Mouse (Mus musculus) heart, embryonic 10.5 days (tissue): ENCODE results near the gene Gprin1. TPM values are rescaled to one million over a fixed set of nuclear protein-coding genes. Genes with fewer than 3 reads are reported as not detected.
A peak's percentile ranks its signal among the peaks of the same experiment; 100 is the strongest.

Experiments used
- DNase-seq: peaks from one replicate; pipeline ENCODE4 v3.0.0-alpha.2; 2017; ENCODE audit warnings: low spot score
- H3K27ac ChIP-seq: fragments of 300-500 bp; sonication (generic); 2 replicates; pipeline ENCODE4 v1.5.1; 2016; ENCODE audit warnings: mild to moderate bottlenecking
- H3K27me3 ChIP-seq: fragments of 300-500 bp; sonication (generic); 2 replicates; pipeline ENCODE4 v1.6.1; 2016; ENCODE audit warnings: mild to moderate bottlenecking; ENCODE audit not compliant: poor library complexity, insufficient read depth, severe bottlenecking
- H3K36me3 ChIP-seq: fragments of 300-500 bp; sonication (generic); 2 replicates; pipeline ENCODE4 v1.6.1; 2016; ENCODE audit warnings: mild to moderate bottlenecking, moderate library complexity
- H3K4me1 ChIP-seq: fragments of 300-500 bp; sonication (generic); 2 replicates; pipeline ENCODE4 v1.6.1; 2016; ENCODE audit warnings: mild to moderate bottlenecking
- H3K4me3 ChIP-seq: fragments of 300-500 bp; sonication (generic); 2 replicates; pipeline ENCODE4 v1.5.1; 2016; ENCODE audit warnings: mild to moderate bottlenecking, moderate library complexity
- H3K9me3 ChIP-seq: fragments of 300-500 bp; sonication (generic); 2 replicates; pipeline ENCODE4 v1.6.1; 2016; ENCODE audit warnings: mild to moderate bottlenecking, moderate library complexity
- WGBS: fragments of 180-500 bp; shearing (Covaris S2); methylation state at CpG from one replicate; pipeline ENCODE4 v1.1.7; 2016; 5-methylcytosine and 5-hydroxymethylcytosine counted together
- polyA plus RNA-seq: library from polyadenylated mRNA; unstranded; fragments of >200 nt; fragmentation: Nextera tagmentation; extraction: Ambion mirVana; gene quantifications from 2 replicates; pipeline ENCODE4 v1.2.1, GENCODE M21; 2016

Gene Gprin1
- polyA plus RNA-seq, 1 experiment from 2014 or later = 0.03 TPM

DNA sequence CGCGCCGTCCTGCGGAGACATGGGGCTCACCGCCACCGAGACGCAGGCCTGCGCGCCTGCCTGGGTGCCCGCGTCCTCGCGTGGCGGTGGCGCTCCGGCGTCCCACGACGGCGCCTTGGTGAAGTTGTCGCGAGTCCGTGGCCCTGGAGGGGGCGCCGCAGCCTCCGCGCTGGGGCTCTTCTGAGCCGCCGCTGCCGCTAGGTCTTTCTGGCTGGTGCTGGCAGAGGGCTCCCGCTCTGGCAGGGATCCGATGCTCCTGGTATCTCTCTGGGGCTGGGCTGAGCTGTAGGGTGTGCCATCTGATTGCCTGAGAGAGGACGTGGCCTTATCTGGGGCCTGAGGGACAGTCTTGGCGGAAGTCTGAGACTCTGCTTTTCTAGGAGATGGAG lies 11.5 kb downstream of the Gprin1 start:
- H3K4me3 ChIP-seq = peak overlapping the region; percentile 61
- DNase-seq = no peak
- 1% methylated on average over 34 of the region's 34 CpGs for WGBS

DNA sequence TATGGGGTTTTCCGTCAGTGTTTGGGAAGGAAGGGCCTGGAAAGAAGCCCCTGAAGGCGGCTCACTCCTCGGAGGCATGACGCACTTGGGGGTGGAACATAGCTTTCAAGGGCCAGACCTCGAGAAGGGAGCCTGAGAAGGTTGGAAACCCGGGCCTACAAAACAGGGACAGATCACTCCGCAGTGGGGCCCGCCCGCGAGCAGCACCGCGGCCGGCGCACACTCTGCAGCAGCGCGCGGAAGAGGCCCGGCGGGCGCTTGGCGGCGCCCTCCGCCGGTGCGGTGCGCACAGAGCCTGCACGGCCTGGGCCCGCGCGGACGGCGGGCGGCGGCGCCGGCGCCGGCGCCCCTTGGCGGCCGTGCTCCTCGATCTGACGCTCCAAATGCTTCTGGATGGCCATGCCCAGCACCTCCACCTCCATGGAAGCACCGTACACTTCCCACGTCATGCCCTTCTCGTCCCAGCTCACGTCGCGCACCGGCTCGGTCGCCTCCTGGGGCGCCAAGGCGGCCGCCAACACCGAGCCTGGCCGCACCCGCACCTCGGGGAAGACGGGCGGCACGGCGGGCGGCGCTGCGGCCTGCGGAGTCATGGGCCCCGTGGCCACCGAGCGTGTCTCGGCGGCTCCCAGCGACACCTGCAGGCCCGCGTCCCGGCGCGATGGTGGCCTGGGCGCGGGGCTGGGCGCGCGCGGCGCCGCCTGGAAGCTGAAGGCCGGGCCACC lies 12.0 kb downstream of the Gprin1 start:
- peak overlapping the region; percentile 61 for H3K4me3 ChIP-seq
- H3K9me3 ChIP-seq = no peaks in the 10 kb centered on the region
- no peaks in the 10 kb centered on the region for H3K36me3 ChIP-seq
- 1% methylated on average over 86 of the region's 87 CpGs for WGBS
- H3K27ac ChIP-seq = peak overlapping the region; percentile 8; the same call in 1 of the 2 replicates
- H3K4me1 ChIP-seq = peaks cover 14% of the 10 kb centered on the region
- DNase-seq = no peak
- peaks cover 85% of the 10 kb centered on the region for H3K27me3 ChIP-seq

More for the DNA sequence above, 11.5 kb downstream of the Gprin1 start:
- Histone ChIP-seq H3K27ac (peak overlapping the region; percentile 8; the same call in 1 of the 2 replicates), H3K4me1 (peaks cover 14% of the 10 kb centered on the region), H3K36me3 (no peaks in the 10 kb centered on the region), H3K9me3 (no peaks in the 10 kb centered on the region), H3K27me3 (peaks cover 85% of the 10 kb centered on the region)

DNA sequence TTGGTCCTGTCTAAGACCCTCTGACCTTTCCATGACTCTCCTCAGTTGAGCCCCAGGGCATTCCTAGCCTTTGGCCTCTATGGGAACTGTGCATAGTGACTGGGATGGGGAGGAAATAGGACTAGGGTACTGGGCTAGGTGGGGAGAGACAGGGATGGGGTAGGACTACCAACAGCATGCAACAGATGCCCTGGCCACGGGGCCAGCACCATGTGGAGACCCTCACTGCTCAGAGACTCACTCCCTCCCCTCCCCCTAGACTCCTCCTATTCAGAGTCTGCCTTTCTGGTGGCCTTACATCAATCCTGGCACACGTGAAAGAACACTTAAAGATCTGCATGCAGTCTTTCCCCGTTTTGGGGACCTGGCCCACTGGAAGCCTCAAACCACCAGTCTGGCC lies 12.7 kb downstream of the Gprin1 start:
- Histone ChIP-seq H3K4me1 (peaks cover 14% of the 10 kb centered on the region), H3K9me3 (no peaks in the 10 kb centered on the region), H3K27me3 (peaks cover 80% of the 10 kb centered on the region), H3K27ac (no peak overlapping the region), H3K4me3 (peak overlapping the region; percentile 61), H3K36me3 (no peaks in the 10 kb centered on the region)
- no peak for DNase-seq
- 15% methylated on average over 3 of the region's 3 CpGs for WGBS

DNA sequence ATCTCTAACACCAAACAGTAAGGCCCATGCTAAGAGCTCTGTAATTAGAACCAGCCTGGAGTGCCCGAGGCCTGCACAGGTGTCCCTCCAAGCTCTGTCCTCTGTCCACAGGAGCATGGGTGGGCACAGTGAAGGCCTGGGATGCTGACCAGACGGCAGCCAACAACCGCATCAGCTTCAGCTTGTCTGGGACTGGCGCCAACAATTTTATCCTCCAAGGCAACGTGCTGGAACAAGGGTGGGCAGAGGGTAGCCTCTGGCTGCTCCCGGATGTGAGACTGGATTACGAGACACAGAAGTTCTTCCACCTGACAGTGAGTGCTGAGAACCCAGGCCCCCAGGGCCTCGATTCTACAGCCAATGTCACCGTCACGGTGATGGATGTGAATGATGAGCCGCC lies 23.5 kb downstream of the Gprin1 start:
- no peaks in the 10 kb centered on the region for H3K9me3 ChIP-seq
- H3K36me3 ChIP-seq = no peaks in the 10 kb centered on the region
- no peaks in the 10 kb centered on the region; the same call in 1 of the 2 replicates for H3K27me3 ChIP-seq
- no peak overlapping the region for H3K4me3 ChIP-seq
- peaks cover 3% of the 10 kb centered on the region; the same call in 1 of the 2 replicates for H3K4me1 ChIP-seq
- WGBS = 72% methylated on average over 11 of the region's 11 CpGs
- no peak overlapping the region for H3K27ac ChIP-seq
- no peak for DNase-seq

DNA sequence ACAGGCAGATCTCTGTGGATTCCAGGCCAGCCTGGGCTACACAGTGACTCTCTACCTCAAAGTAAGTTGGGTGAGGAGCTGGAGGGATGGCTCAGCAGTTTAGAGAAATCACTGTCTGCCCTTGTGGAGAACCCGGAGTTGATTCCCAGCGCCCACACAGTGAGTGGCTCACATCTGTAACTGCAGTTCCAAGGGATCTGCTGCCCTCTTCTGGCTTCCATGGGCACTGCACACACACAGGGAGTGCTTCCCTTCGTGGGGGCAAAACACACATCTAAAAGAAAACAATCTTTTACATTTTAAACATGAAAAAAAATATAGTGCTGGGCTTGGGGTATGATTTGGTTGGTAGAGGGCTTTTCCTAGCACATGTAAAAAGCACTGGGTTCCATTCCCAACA lies 26.5 kb downstream of the Gprin1 start:
- Histone ChIP-seq H3K27me3 (peaks cover 9% of the 10 kb centered on the region; the same call in 1 of the 2 replicates), H3K9me3 (no peaks in the 10 kb centered on the region), H3K27ac (no peak overlapping the region), H3K4me3 (no peak overlapping the region), H3K4me1 (peaks cover 3% of the 10 kb centered on the region; the same call in 1 of the 2 replicates), H3K36me3 (no peaks in the 10 kb centered on the region)
- WGBS = 87% methylated on average over 3 of the region's 3 CpGs
- DNase-seq = no peak

DNA sequence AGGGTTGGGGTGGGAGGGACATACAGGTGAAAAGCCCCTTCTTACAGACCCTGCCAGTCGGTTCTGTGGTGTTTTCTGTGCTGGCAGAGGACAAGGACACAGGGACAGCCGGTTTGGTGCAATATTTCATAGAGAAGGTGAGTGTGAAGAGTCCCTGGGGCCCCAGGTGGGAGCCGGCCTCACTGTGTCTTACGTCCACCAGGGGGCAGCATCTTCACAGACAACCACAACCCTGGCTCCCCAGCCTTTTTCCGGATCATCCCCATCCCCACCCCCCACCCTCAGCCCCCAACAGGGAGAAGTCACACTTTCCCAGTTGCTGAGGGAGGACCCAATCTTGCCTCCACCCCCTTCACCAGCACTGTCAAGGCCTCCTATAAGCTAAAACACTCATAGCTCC lies 32.8 kb downstream of the Gprin1 start:
- H3K9me3 ChIP-seq = no peaks in the 10 kb centered on the region
- no peak for DNase-seq
- no peaks in the 10 kb centered on the region for H3K4me1 ChIP-seq
- no peak overlapping the region for H3K27ac ChIP-seq
- 4% methylated on average over 5 of the region's 5 CpGs for WGBS
- H3K4me3 ChIP-seq = no peak overlapping the region
- no peaks in the 10 kb centered on the region for H3K36me3 ChIP-seq
- peaks cover 30% of the 10 kb centered on the region for H3K27me3 ChIP-seq

DNA sequence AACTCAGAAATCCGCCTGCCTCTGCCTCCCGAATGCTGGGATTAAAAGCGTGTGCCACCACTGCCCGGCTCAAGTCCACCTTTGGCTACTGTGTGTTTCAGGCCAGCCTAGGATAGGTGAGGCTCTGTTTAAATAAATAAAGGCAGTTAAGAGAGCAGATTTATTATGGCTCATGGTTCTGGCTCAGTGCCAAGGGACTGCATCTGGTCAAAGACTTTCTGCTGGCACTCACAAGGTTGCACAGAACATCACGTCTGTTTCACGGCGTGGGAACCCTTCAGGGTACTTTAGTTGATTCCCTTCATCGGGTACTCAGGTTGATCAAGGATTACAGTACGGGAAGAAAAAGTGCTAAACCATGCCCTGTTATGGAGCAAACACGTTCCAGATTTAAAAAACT lies 34.7 kb downstream of the Gprin1 start:
- no peak overlapping the region for H3K27ac ChIP-seq
- H3K27me3 ChIP-seq = peaks cover 30% of the 10 kb centered on the region
- H3K9me3 ChIP-seq = no peaks in the 10 kb centered on the region
- 73% methylated on average over 10 of the region's 10 CpGs for WGBS
- no peaks in the 10 kb centered on the region for H3K4me1 ChIP-seq
- no peak overlapping the region for H3K4me3 ChIP-seq
- no peak for DNase-seq
- no peaks in the 10 kb centered on the region for H3K36me3 ChIP-seq

DNA sequence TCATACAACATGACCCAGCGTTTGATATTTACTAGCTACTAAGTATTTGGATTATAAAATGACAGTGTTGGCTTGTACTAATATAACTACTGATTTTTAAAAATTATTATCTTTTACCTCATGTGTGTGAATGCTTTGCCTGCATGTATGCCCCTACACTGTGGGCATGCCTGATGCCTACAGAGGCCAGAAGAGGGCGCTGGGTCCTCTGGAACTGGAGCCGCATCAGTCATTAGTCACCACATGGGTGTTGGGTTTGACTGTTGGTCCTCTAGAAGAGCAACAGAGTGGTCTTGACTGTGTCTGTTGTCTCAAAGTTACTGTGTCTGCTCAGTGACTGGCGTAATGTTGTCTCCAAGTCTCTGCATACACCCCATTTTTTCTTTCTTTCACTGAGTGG lies 35.3 kb downstream of the Gprin1 start:
- no peak for DNase-seq
- no peak overlapping the region for H3K4me3 ChIP-seq
- no peaks in the 10 kb centered on the region for H3K36me3 ChIP-seq
- no peaks in the 10 kb centered on the region for H3K9me3 ChIP-seq
- H3K27ac ChIP-seq = no peak overlapping the region
- H3K4me1 ChIP-seq = no peaks in the 10 kb centered on the region
- peaks cover 30% of the 10 kb centered on the region for H3K27me3 ChIP-seq
- 43% methylated on average over 4 of the region's 4 CpGs for WGBS

DNA sequence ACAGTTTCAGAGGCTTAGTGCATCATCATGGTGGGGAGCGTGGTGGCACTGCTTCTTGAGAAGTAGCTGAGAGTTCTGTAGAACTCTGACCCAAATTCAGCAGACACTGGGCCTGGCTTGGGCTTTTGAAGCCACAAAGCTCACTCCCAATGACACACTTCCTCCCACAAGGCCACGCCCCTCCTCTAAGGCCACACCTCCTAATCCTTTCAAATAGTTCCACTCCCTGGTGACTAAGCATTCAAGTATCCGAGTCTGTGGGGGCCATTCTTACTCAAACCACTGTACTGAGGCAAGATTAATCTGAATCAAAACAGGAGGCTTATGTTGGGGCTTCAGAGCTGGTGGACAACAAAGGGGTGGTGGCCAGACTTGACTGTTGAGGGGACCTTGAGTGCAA lies 38.8 kb downstream of the Gprin1 start:
- DNase-seq = no peak
- Histone ChIP-seq H3K4me1 (no peaks in the 10 kb centered on the region), H3K4me3 (no peak overlapping the region), H3K36me3 (no peaks in the 10 kb centered on the region), H3K27ac (no peak overlapping the region), H3K9me3 (no peaks in the 10 kb centered on the region), H3K27me3 (peaks cover 11% of the 10 kb centered on the region)
- 75% methylated on average over 3 of the region's 3 CpGs for WGBS

DNA sequence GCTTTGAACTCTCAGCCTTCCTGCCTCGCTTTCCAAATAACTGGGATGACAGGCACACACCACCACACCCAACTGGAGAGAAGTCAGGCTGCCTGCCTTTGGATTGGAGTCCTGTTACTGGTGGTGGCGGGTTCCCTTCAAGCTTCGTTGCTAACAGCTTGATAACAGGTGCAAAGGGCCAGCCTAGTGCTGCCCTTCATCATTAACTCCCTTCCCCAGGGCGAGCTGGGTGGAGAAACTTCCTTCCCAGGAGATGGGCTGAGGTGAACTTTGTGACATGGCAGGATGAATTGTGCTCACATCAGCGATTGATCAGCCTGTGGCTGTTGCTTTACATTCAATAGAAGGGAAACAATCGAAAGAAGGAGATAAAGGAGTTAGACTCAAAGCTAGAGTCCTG lies 44.8 kb downstream of the Gprin1 start:
- no peaks in the 10 kb centered on the region for H3K9me3 ChIP-seq
- no peak overlapping the region for H3K27ac ChIP-seq
- H3K36me3 ChIP-seq = no peaks in the 10 kb centered on the region
- H3K4me1 ChIP-seq = no peaks in the 10 kb centered on the region
- H3K27me3 ChIP-seq = peaks cover 17% of the 10 kb centered on the region; the same call in 1 of the 2 replicates
- WGBS = 44% methylated on average over 6 of the region's 6 CpGs
- H3K4me3 ChIP-seq = no peak overlapping the region
- no peak for DNase-seq

DNA sequence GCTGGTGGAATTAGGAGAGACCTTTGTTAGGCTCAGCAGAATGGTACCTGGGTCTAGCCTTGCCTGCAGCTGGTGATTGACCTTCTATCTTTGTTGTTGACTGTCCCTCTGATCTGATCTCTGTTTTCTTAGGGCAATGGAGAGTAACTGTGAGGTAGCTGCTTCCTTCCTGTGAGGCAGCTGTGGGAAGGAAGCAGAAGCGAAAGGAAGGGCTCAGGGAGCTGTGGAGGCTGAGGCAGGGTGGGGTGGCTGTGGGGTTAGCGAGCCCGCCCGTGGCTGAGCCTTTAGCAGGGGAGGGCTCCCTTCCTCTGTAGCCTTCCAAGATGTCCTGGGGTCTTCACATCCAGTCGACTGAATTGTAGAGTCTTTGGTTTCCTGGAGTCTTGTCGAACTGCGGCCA lies 47.2 kb downstream of the Gprin1 start:
- no peaks in the 10 kb centered on the region for H3K9me3 ChIP-seq
- no peaks in the 10 kb centered on the region for H3K36me3 ChIP-seq
- peaks cover 17% of the 10 kb centered on the region; the same call in 1 of the 2 replicates for H3K27me3 ChIP-seq
- no peak for DNase-seq
- H3K27ac ChIP-seq = no peak overlapping the region
- H3K4me1 ChIP-seq = no peaks in the 10 kb centered on the region
- 62% methylated on average over 7 of the region's 7 CpGs for WGBS
- no peak overlapping the region for H3K4me3 ChIP-seq

DNA sequence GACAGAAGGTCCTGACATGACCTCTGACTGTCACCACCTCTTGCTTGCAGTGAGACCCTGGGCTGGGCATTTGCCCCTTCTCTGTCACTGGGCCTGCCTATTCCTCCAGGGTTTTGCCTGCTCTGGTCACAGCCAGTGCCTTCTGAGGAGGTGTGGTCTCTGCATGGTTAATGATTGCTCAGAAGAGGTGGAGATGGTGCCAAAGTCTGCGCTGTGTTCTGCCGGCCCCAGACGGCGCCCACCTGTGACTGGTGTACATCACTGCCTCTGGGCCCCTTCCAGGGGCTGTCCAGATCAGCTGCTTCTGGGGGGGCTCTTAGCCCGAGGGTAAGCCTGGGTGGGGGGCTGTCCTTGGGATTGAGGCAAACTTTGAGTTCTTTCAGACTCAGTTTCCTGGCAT lies 48.4 kb downstream of the Gprin1 start, which contains the start of gene Cdhr2:
Gene Cdhr2, plus strand, starts transcription at position 219 of the 400 bp plus-strand sequence.
- no peak within 1 kb of the TSS for H3K4me3 ChIP-seq

DNA sequence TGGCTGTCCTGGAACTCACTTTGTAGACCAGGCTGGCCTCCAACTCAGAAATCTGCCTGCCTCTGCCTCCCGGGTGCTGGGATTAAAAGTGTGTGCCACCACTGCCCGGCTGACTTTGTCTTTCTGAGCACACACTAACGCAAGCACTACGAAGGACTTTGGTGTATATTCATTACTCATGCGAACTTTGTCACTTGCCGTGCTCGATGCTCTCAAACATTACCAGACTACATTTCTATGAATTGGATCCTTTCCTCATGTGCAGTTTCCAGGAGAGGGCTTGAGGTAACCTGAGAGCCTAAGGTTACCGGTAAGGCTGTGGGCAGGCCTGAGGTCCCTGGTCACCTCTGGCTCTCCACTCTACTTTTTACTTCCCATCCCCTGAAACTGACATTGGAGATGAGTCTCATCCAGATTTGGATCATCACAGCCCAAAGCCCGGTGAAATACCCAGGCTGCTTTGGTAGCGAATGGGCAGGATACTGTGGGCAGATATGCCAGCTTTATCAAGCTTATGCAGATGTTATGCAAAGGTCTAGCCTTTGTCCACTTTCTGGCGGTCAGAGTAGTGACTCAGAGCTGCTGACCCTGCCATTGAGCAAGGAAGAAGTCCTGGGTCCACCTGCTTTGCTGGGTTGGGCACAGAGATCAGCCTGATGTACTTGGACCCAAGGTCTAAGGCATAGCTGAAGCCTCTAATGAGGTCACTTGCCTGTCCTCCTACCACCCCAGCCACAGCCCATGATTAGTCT lies 54.0 kb downstream of the Gprin1 start:
- 86% methylated on average over 11 of the region's 11 CpGs for WGBS

More for the DNA sequence above, 48.4 kb downstream of the Gprin1 start, which contains the start of gene Cdhr2:
- Histone ChIP-seq H3K27me3 (peaks cover 17% of the 10 kb centered on the region; the same call in 1 of the 2 replicates), H3K27ac (no peak within 1 kb of the TSS), H3K36me3 (no peaks in the 10 kb centered on the region), H3K4me1 (no peaks in the 10 kb centered on the region), H3K9me3 (no peaks in the 10 kb centered on the region)
- 78% methylated on average over 5 of the region's 5 CpGs for WGBS
- no peak for DNase-seq

More for the DNA sequence above, 54.0 kb downstream of the Gprin1 start:
- H3K9me3 ChIP-seq = no peaks in the 10 kb centered on the region
- H3K27me3 ChIP-seq = no peaks in the 10 kb centered on the region
- no peak for DNase-seq
- H3K36me3 ChIP-seq = no peaks in the 10 kb centered on the region
- no peak overlapping the region for H3K27ac ChIP-seq
- H3K4me1 ChIP-seq = peaks cover 24% of the 10 kb centered on the region
- no peak overlapping the region for H3K4me3 ChIP-seq
